Mouse (Mus musculus) stomach, embryonic 14.5 days (tissue): ENCODE measurements around the gene Coro1b. TPM values are rescaled to one million over a fixed set of nuclear protein-coding genes. Genes with fewer than 3 reads are reported as not detected.
A peak's percentile ranks its signal among the peaks of the same experiment; 100 is the strongest.
"Not testable (repeated sequence)": the region's sequence is repeated elsewhere in the genome, so short reads cannot be mapped to it uniquely, and the experiment has no call there.

ENCODE experiments used
- ATAC-seq: fragments of 200-750 bp; cut with Nextera tagmentation; 2 replicates; pipeline ENCODE4 v1.8.0; 2017; ENCODE audit warnings: low read depth, moderate TSS enrichment; ENCODE audit not compliant: insufficient number of reproducible peaks, insufficient read depth, low FRiP score
- H3K27ac ChIP-seq: fragments of 300-500 bp; sonication (generic); 2 replicates; pipeline ENCODE4 v1.5.1; 2014; ENCODE audit warnings: mild to moderate bottlenecking, low read length, moderate library complexity, mixed read lengths
- H3K27me3 ChIP-seq: fragments of 300-500 bp; sonication (generic); 2 replicates; pipeline ENCODE4 v1.6.1; 2014; ENCODE audit warnings: low read length, control low read depth, mixed read lengths; ENCODE audit not compliant: control insufficient read depth, insufficient read depth
- H3K36me3 ChIP-seq: fragments of 300-500 bp; sonication (generic); 2 replicates; pipeline ENCODE4 v1.6.1; 2014; ENCODE audit warnings: mild to moderate bottlenecking, control low read depth, low read length, moderate library complexity, mixed read lengths; ENCODE audit not compliant: control insufficient read depth, insufficient read depth
- H3K4me1 ChIP-seq: fragments of 300-500 bp; sonication (generic); 2 replicates; pipeline ENCODE4 v1.6.1; 2014; ENCODE audit warnings: low read length, control low read depth, mixed read lengths; ENCODE audit not compliant: control insufficient read depth, insufficient read depth
- H3K4me2 ChIP-seq: fragments of 300-500 bp; sonication (generic); replicated peaks from 2 replicates; pipeline ENCODE4 v1.6.1; 2014; ENCODE audit warnings: low read depth, low read length, control low read depth
- H3K4me3 ChIP-seq: fragments of 300-500 bp; sonication (generic); 2 replicates; pipeline ENCODE4 v1.5.1; 2014; ENCODE audit warnings: low read depth, low read length, control low read depth
- H3K9ac ChIP-seq: fragments of 300-500 bp; sonication (generic); replicated peaks from 2 replicates; pipeline ENCODE4 v1.6.1; 2014; ENCODE audit warnings: low read depth, mild to moderate bottlenecking, control low read depth, low read length, moderate library complexity, mixed read lengths
- H3K9me3 ChIP-seq: fragments of 300-500 bp; sonication (generic); 2 replicates; pipeline ENCODE4 v1.6.1; 2016; ENCODE audit warnings: low read depth, low read length, control low read depth; ENCODE audit not compliant: control insufficient read depth
- WGBS: fragments of 180-500 bp; shearing (Covaris S2); extraction: QIAGEN DNeasy Blood & Tissue Kit; methylation state at CpG from one replicate; pipeline ENCODE4 v1.1.7; 2014; 5-methylcytosine and 5-hydroxymethylcytosine counted together
- polyA plus RNA-seq: library from polyadenylated mRNA; unstranded; fragments of >200 nt; fragmentation: Nextera tagmentation; extraction: Ambion mirVana; gene quantifications from 2 replicates; pipeline ENCODE4 v1.2.1, GENCODE M21; 2014

Gene Coro1b
- polyA plus RNA-seq, 1 experiment from 2014 or later = 149 TPM

- no peaks in the 10 kb centered on the region for H3K27me3 ChIP-seq
- WGBS = 82% methylated on average over 7 of the region's 7 CpGs
- H3K27ac ChIP-seq = no peak overlapping the region
- no peak for ATAC-seq
- peaks cover 18% of the 10 kb centered on the region for H3K4me1 ChIP-seq
- peaks cover 6% of the 10 kb centered on the region for H3K36me3 ChIP-seq
- H3K4me3 ChIP-seq = no peak overlapping the region
- H3K4me2 ChIP-seq = no peak overlapping the region
- no peak overlapping the region for H3K9ac ChIP-seq
- no peaks in the 10 kb centered on the region for H3K9me3 ChIP-seq
Observed at GRCm38 (mm10) chr19:4122411-4123370, 25.7 kb upstream of the Coro1b start.

GRCm38 (mm10) chr19:4124432-4124831, 24.0 kb upstream of the Coro1b start:
- ATAC-seq = no peak
- H3K27ac ChIP-seq = no peak overlapping the region
- H3K36me3 ChIP-seq = peaks cover 5% of the 10 kb centered on the region; the same call in 1 of the 2 replicates
- H3K9me3 ChIP-seq = no peaks in the 10 kb centered on the region
- H3K27me3 ChIP-seq = no peaks in the 10 kb centered on the region
- no peak overlapping the region; the same call in 1 of the 2 replicates for H3K4me2 ChIP-seq
- H3K4me3 ChIP-seq = no peak overlapping the region
- H3K9ac ChIP-seq = no peak overlapping the region
- WGBS = 72% methylated on average over 4 of the region's 4 CpGs
- peaks cover 18% of the 10 kb centered on the region for H3K4me1 ChIP-seq

GRCm38 (mm10) chr19:4125268-4125667, 23.2 kb upstream of the Coro1b start:
- peak; percentile 25 for ATAC-seq
- Histone ChIP-seq H3K36me3 (peaks cover 11% of the 10 kb centered on the region; the same call in 1 of the 2 replicates), H3K27ac (0 out of 2 replicates have a peak overlapping the region, but pooled peaks have one; percentile 39), H3K4me1 (peaks cover 17% of the 10 kb centered on the region), H3K4me3 (peak overlapping the region; percentile 80), H3K4me2 (peak overlapping the region; percentile 35)
- WGBS = 16% methylated on average over 4 of the region's 4 CpGs
- not testable (repeated sequence) for H3K9ac ChIP-seq, H3K27me3 ChIP-seq, H3K9me3 ChIP-seq

DNA sequence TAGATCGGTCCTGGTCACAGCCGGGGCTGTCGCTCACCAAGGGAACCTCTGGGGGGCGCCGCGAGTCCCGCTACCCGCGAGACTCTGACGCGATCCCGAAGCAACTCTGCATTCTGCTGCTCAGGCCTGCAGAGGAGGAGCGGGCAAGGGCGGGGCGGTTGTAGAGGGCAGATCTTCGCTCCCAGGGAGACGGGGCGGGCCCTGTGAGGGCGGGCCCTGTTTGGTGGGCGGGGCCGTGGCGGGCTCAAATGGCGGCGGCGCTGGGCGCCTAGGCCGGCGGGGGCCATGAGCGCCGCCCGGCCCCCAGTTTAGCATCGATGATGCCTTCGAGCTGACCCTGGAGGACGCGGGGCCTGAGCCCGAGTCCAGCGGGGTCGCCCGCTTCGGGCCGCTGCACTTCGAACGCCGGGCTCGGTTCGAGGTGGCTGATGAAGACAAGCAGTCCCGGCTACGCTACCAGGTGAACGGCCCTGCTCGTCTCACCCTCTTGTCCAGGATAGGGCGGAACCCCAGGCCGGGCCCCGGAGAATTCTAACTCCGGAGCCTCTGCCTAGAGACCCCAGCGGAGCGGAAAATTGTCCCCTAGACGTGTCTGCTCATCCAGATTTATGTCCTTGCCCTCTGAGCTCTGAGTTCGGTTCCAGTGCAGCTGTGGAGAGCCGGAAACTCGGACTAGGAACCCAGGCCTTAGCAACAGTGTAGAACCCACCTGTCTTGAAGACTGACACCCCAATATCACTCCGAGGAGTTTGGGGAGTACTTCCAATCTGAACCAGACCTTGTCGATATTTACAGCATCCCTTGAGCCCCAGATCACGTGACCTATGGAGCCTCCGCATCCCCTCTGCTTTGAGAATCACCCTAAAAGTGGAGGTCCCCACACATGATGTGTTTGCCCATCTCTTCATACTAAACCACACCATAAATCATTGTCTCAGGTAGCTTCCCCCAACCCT, 22.4 kb upstream of the Coro1b start, which contains the start of gene Aip:
Aip (minus strand) TSS at position 118 of the 956 bp plus-strand sequence.
- peak within 1 kb of the TSS; percentile 39; the same call in 1 of the 2 replicates for H3K27ac ChIP-seq
- H3K27me3 ChIP-seq = no peaks in the 10 kb centered on the region
- H3K4me2 ChIP-seq = peak within 1 kb of the TSS; percentile 86
- WGBS = under 1% methylated on average over 60 of the region's 64 CpGs
- H3K9me3 ChIP-seq = no peaks in the 10 kb centered on the region
- H3K36me3 ChIP-seq = peaks cover 13% of the 10 kb centered on the region; the same call in 1 of the 2 replicates
- peak within 1 kb of the TSS; percentile 77 for H3K9ac ChIP-seq
- ATAC-seq = peak; percentile 94
- peak within 1 kb of the TSS; percentile 80 for H3K4me3 ChIP-seq
- H3K4me1 ChIP-seq = peaks cover 11% of the 10 kb centered on the region

GRCm38 (mm10) chr19:4126759-4127495, 21.5 kb upstream of the Coro1b start:
- H3K36me3 ChIP-seq = peaks cover 22% of the 10 kb centered on the region
- H3K27ac ChIP-seq = no peak overlapping the region
- no peaks in the 10 kb centered on the region for H3K27me3 ChIP-seq
- H3K9ac ChIP-seq = peak overlapping the region; percentile 77
- ATAC-seq = no peak
- H3K4me2 ChIP-seq = peak overlapping the region; percentile 86
- WGBS = 59% methylated on average over 7 of the region's 7 CpGs
- H3K9me3 ChIP-seq = no peaks in the 10 kb centered on the region
- peak overlapping the region; percentile 80 for H3K4me3 ChIP-seq
- peaks cover 11% of the 10 kb centered on the region for H3K4me1 ChIP-seq

GRCm38 (mm10) chr19:4129462-4129861, 19.0 kb upstream of the Coro1b start:
- Histone ChIP-seq H3K27me3 (no peaks in the 10 kb centered on the region), H3K9me3 (no peaks in the 10 kb centered on the region), H3K4me1 (peaks cover 11% of the 10 kb centered on the region), H3K4me3 (no peak overlapping the region), H3K27ac (no peak overlapping the region), H3K36me3 (peaks cover 34% of the 10 kb centered on the region), H3K9ac (no peak overlapping the region), H3K4me2 (no peak overlapping the region)
- 91% methylated on average over 7 of the region's 7 CpGs for WGBS
- no peak for ATAC-seq

GRCm38 (mm10) chr19:4130106-4130505, 18.3 kb upstream of the Coro1b start:
- Histone ChIP-seq H3K4me1 (peaks cover 11% of the 10 kb centered on the region), H3K27me3 (no peaks in the 10 kb centered on the region), H3K4me3 (no peak overlapping the region), H3K4me2 (no peak overlapping the region), H3K27ac (no peak overlapping the region), H3K9ac (no peak overlapping the region), H3K9me3 (no peaks in the 10 kb centered on the region), H3K36me3 (peaks cover 34% of the 10 kb centered on the region)
- 86% methylated on average over 4 of the region's 4 CpGs for WGBS
- no peak for ATAC-seq
